Mouse (Mus musculus) CH12.LX (cell line): Measurements from ENCODE around the gene Eif3l. TPM values are rescaled to one million over a fixed set of nuclear protein-coding genes. Genes with fewer than 3 reads are reported as not detected.

Experiments
- DNase-seq: peaks from one replicate; pipeline ENCODE4 v3.0.0-alpha.2; 2013; ENCODE audit errors: extremely low read depth
- H3K27ac ChIP-seq: 2 replicates; pipeline ENCODE4 v1.5.1; 2012; ENCODE audit warnings: low read depth, mild to moderate bottlenecking, control low read depth, moderate library complexity; ENCODE audit not compliant: insufficient read depth
- H3K27me3 ChIP-seq: replicated peaks from 2 replicates; pipeline ENCODE3; 2012; ENCODE audit warnings: inconsistent platforms
- H3K36me3 ChIP-seq, 2 experiments: replicated peaks in 1 of 2; 2 replicates each; pipeline versions ENCODE3 to v1.6.1; 2012; ENCODE audit warnings: inconsistent platforms in 1 of 2, low read length in 1 of 2, mild to moderate bottlenecking in 1 of 2, mixed read lengths in 1 of 2, moderate library complexity in 1 of 2; ENCODE audit not compliant: control insufficient read depth in 1 of 2, insufficient read depth in 1 of 2
- H3K4me1 ChIP-seq, 2 experiments: 2 replicates each; pipeline ENCODE4 v1.6.1; 2012; ENCODE audit warnings: inconsistent platforms in 1 of 2, moderate library complexity in 1 of 2; ENCODE audit not compliant: insufficient read depth in 2 of 2, control insufficient read depth in 1 of 2
- H3K4me2 ChIP-seq: 2 replicates; pipeline ENCODE4 v1.6.1; 2012; ENCODE audit warnings: low read depth, mild to moderate bottlenecking, control low read depth; ENCODE audit not compliant: poor library complexity, insufficient read depth, severe bottlenecking
- H3K4me3 ChIP-seq, 3 experiments: fragments of 150-350 bp in 1 of 3; sonication (generic) in 1 of 3; replicated peaks in 1 of 3; 2 replicates each; pipeline versions ENCODE3 to v1.5.1; 2011 to 2012; ENCODE audit warnings: low read depth in 2 of 3, low read length in 2 of 3, mild to moderate bottlenecking in 2 of 3, moderate library complexity in 2 of 3, control low read depth in 1 of 3, improper control_type of control experiment in 1 of 3, inconsistent platforms in 1 of 3, mixed read lengths in 1 of 3; ENCODE audit not compliant: poor library complexity in 1 of 3
- H3K79me2 ChIP-seq: replicated peaks from 2 replicates; pipeline ENCODE4 v1.6.1; 2012; ENCODE audit warnings: mild to moderate bottlenecking, moderate library complexity; ENCODE audit not compliant: control insufficient read depth, poor library complexity, insufficient read depth, severe bottlenecking; ENCODE audit errors: extremely low read depth
- H3K9ac ChIP-seq: 2 replicates; pipeline ENCODE4 v1.6.1; 2012; ENCODE audit warnings: low read depth, mild to moderate bottlenecking, control low read depth, moderate library complexity; ENCODE audit not compliant: insufficient read depth
- H3K9me3 ChIP-seq: replicated peaks from 2 replicates; pipeline ENCODE3; 2012; ENCODE audit warnings: low read length, inconsistent platforms, mixed read lengths
- BHLHE40 ChIP-seq: IDR thresholded peaks from 2 replicates; pipeline ENCODE4 v1.6.1; 2011; ENCODE audit warnings: mild to moderate bottlenecking, low read depth, low read length, improper control_type of control experiment
- CHD1 ChIP-seq: IDR thresholded peaks from 2 replicates; pipeline ENCODE4 v1.6.1; 2012; ENCODE audit warnings: low read depth, low read length, improper control_type of control experiment, inconsistent platforms
- CHD2 ChIP-seq: IDR thresholded peaks from 2 replicates; pipeline ENCODE4 v1.6.1; 2011; ENCODE audit warnings: low read length, improper control_type of control experiment
- CTCF ChIP-seq, 2 experiments: IDR thresholded peaks in 1 of 2; conservative IDR thresholded peaks in 1 of 2; 2 replicates each; pipeline ENCODE4 v1.5.1; 2011 to 2012; ENCODE audit warnings: low read depth in 2 of 2, low read length in 2 of 2, improper control_type of control experiment in 1 of 2, inconsistent platforms in 1 of 2, mild to moderate bottlenecking in 1 of 2, moderate library complexity in 1 of 2
- E2F4 ChIP-seq: IDR thresholded peaks from 2 replicates; pipeline ENCODE4 v1.6.1; 2011; ENCODE audit warnings: low read depth, low read length, improper control_type of control experiment; ENCODE audit not compliant: insufficient replicate concordance
- ELF1 ChIP-seq: IDR thresholded peaks from 2 replicates; pipeline ENCODE4 v1.6.1; 2014; ENCODE audit warnings: low read depth, mild to moderate bottlenecking, inconsistent platforms, low read length, improper control_type of control experiment
- ETS1 ChIP-seq: conservative IDR thresholded peaks from 2 replicates; pipeline ENCODE4 v1.6.1; 2012; ENCODE audit warnings: low read depth, mild to moderate bottlenecking, inconsistent platforms, low read length, improper control_type of control experiment, moderate library complexity
- GABPA ChIP-seq: IDR thresholded peaks from 2 replicates; pipeline ENCODE4 v1.6.1; 2012; ENCODE audit warnings: low read depth, low read length, improper control_type of control experiment, inconsistent platforms; ENCODE audit not compliant: insufficient replicate concordance
- IRF4 ChIP-seq: IDR thresholded peaks from 2 replicates; pipeline ENCODE4 v1.6.1; 2014; ENCODE audit warnings: low read depth, mild to moderate bottlenecking, inconsistent platforms, low read length, improper control_type of control experiment
- JUND ChIP-seq: conservative IDR thresholded peaks from 2 replicates; pipeline ENCODE4 v1.6.1; 2011; ENCODE audit warnings: low read depth, low read length, improper control_type of control experiment
- KAT2A ChIP-seq: IDR thresholded peaks from 2 replicates; pipeline ENCODE4 v1.6.1; 2012; ENCODE audit warnings: low read length, improper control_type of control experiment, inconsistent platforms; ENCODE audit not compliant: insufficient replicate concordance
- MAFK ChIP-seq: IDR thresholded peaks from 2 replicates; pipeline ENCODE4 v1.6.1; 2011; ENCODE audit warnings: low read length, improper control_type of control experiment; ENCODE audit not compliant: insufficient replicate concordance
- MAX ChIP-seq: IDR thresholded peaks from 2 replicates; pipeline ENCODE4 v1.6.1; 2011; ENCODE audit warnings: low read length, improper control_type of control experiment
- MAZ ChIP-seq: IDR thresholded peaks from 2 replicates; pipeline ENCODE4 v1.6.1; 2012; ENCODE audit warnings: low read depth, mild to moderate bottlenecking, inconsistent platforms, low read length, improper control_type of control experiment, moderate library complexity
- MEF2A ChIP-seq: IDR thresholded peaks from 2 replicates; pipeline ENCODE4 v1.6.1; 2014; ENCODE audit warnings: low read depth, mild to moderate bottlenecking, inconsistent platforms, low read length, improper control_type of control experiment, borderline replicate concordance
- MXI1 ChIP-seq: IDR thresholded peaks from 2 replicates; pipeline ENCODE4 v1.6.1; 2011; ENCODE audit warnings: mild to moderate bottlenecking, low read depth, low read length, improper control_type of control experiment
- MYC ChIP-seq: IDR thresholded peaks from 2 replicates; pipeline ENCODE4 v1.6.1; 2011; ENCODE audit warnings: low read depth, mild to moderate bottlenecking, improper control_type of control experiment, low read length
- NELFE ChIP-seq: IDR thresholded peaks from 2 replicates; pipeline ENCODE4 v1.6.1; 2011; ENCODE audit warnings: low read depth, low read length, improper control_type of control experiment
- NRF1 ChIP-seq: IDR thresholded peaks from 2 replicates; pipeline ENCODE4 v1.6.1; 2014; ENCODE audit warnings: low read depth, mild to moderate bottlenecking, inconsistent platforms, low read length, improper control_type of control experiment, moderate library complexity
- POLR2A ChIP-seq: IDR thresholded peaks from 2 replicates; pipeline ENCODE4 v1.6.1; 2011; ENCODE audit warnings: low read depth, mild to moderate bottlenecking, improper control_type of control experiment, low read length
- RAD21 ChIP-seq: IDR thresholded peaks from 2 replicates; pipeline ENCODE4 v1.6.1; 2011; ENCODE audit warnings: low read depth, mild to moderate bottlenecking, low read length, improper control_type of control experiment, moderate library complexity
- RCOR1 ChIP-seq: conservative IDR thresholded peaks from 2 replicates; pipeline ENCODE4 v1.6.1; 2012; ENCODE audit warnings: low read depth, mild to moderate bottlenecking, inconsistent platforms, low read length, improper control_type of control experiment
- SIN3A ChIP-seq: IDR thresholded peaks from 2 replicates; pipeline ENCODE4 v1.6.1; 2012; ENCODE audit warnings: low read length, improper control_type of control experiment, inconsistent platforms
- SMC3 ChIP-seq: IDR thresholded peaks from 2 replicates; pipeline ENCODE4 v1.6.1; 2011; ENCODE audit warnings: low read depth, low read length, improper control_type of control experiment
- TBP ChIP-seq: conservative IDR thresholded peaks from 2 replicates; pipeline ENCODE4 v1.6.1; 2011; ENCODE audit warnings: low read depth, low read length, improper control_type of control experiment
- TCF12 ChIP-seq: IDR thresholded peaks from 2 replicates; pipeline ENCODE4 v1.6.1; 2014; ENCODE audit warnings: low read depth, mild to moderate bottlenecking, inconsistent platforms, low read length, improper control_type of control experiment
- UBTF ChIP-seq: IDR thresholded peaks from 2 replicates; pipeline ENCODE4 v1.6.1; 2012; ENCODE audit warnings: low read depth, mild to moderate bottlenecking, inconsistent platforms, low read length, improper control_type of control experiment, moderate library complexity
- USF1 ChIP-seq: IDR thresholded peaks from 2 replicates; pipeline ENCODE4 v1.6.1; 2014; ENCODE audit warnings: low read depth, mild to moderate bottlenecking, inconsistent platforms, low read length, improper control_type of control experiment
- ZC3H11A ChIP-seq: IDR thresholded peaks from 2 replicates; pipeline ENCODE4 v1.6.1; 2012; ENCODE audit warnings: low read depth, mild to moderate bottlenecking, inconsistent platforms, low read length, improper control_type of control experiment
- ZKSCAN1 ChIP-seq: IDR thresholded peaks from 2 replicates; pipeline ENCODE4 v1.6.1; 2012; ENCODE audit warnings: low read depth, inconsistent platforms, low read length, improper control_type of control experiment, borderline replicate concordance
- ZNF384 ChIP-seq: IDR thresholded peaks from 2 replicates; pipeline ENCODE4 v1.6.1; 2012; ENCODE audit warnings: low read depth, low read length, improper control_type of control experiment, inconsistent platforms
- dilution Hi-C: fragments of 300-500 bp; cut with MboI; formaldehyde crosslinking; loops from 2 replicates; pipeline ENCODE4 v1.14.3; 2020; ENCODE audit warnings: low sequenced_read_pairs; ENCODE audit not compliant: extremely low pct_unique_long_range_greater_than_20kb, extremely low pct_ligation_motif_present
- in situ Hi-C: fragments of 300-500 bp; cut with MboI; formaldehyde crosslinking; loops from 3 replicates; pipeline ENCODE4 v1.14.3; 2019; ENCODE audit warnings: low sequenced_read_pairs, low pct_ligation_motif_present, low pct_unique_long_range_greater_than_20kb, mixed read lengths
- polyA plus RNA-seq: library from polyadenylated mRNA; unstranded; fragments of >175 nt; gene quantifications from 2 replicates; pipeline ENCODE4 v1.2.1, GENCODE M21; 2012; ENCODE audit warnings: low read depth; ENCODE audit not compliant: insufficient read length
- total RNA-seq, 2 experiments: library from RNA; depleted of rRNA; stranded (reverse); fragments of 300-350 nt in 1 of 2; fragments of >200 nt in 1 of 2; gene quantifications; 2 replicates each; pipeline ENCODE4 v1.2.3; 2012 to 2014

The Eif3l gene
- total and polyA plus RNA-seq, 3 experiments, result 303 to 379 (median 323) TPM

DNA sequence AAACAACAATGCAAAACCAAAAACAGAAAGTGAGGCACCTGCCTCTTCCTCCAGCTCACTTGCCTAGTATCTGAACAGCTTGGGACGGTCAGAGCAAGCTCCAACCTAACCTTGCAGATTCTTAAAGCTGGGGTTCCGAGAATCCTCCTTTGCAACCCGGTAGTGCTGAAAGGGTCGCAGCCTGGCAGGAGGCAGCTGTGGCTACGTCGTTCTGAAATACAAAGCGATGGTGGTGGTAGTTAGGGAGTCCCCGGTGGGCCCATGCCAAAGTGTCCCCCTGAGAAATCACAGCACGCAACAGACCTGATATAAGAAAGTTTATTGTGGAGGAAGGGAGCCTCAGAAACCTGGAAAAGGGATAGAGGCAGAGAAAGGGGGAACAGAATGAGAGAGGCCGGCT, 36.6 kb upstream of the Eif3l start:
- Histone ChIP-seq H3K9me3 (peaks cover 6% of the 10 kb centered on the region), H3K4me2 (no peak overlapping the region), H3K79me2 (no peaks in the 10 kb centered on the region), H3K4me3 (no peak overlapping the region)
- DNase-seq, result no peak
- in situ Hi-C loops, result loop anchor here (5.0 kb wide), 1 partner anchor 34 kb away; no protein-coding TSS in a partner anchor
- TF ChIP-seq CHD1 (no peak), RCOR1 (no peak), RAD21 (no peak), NRF1 (no peak), POLR2A (no peak), ZNF384 (no peak), TCF12 (no peak), ETS1 (no peak), CTCF (conservative IDR thresholded peaks at IDR 0.05 in 1 of 2, IDR thresholded peaks at IDR 0.05 in 1 of 2; ENCODE audit: low read depth in 2 of 2, low read length in 2 of 2) (no peak), CHD2 (no peak), ZKSCAN1 (no peak), E2F4 (no peak), MAFK (no peak), NELFE (no peak), BHLHE40 (no peak), GABPA (no peak), SMC3 (no peak), IRF4 (no peak), ELF1 (no peak), MAZ (no peak)
- TF ChIP-seq, all 38 proteins: peak for 0
- peaks cover 21 to 39% of the 10 kb centered on the region in 2 experiments for H3K36me3 ChIP-seq
- 0 out of 2 replicates have a peak overlapping the region, but pooled peaks have one; percentile 18 for H3K27ac ChIP-seq
- dilution Hi-C loops, result no loop called here
- no peak overlapping the region for H3K9ac ChIP-seq
- H3K4me1 ChIP-seq, result peaks cover 18 to 42% of the 10 kb centered on the region in 2 experiments
- peaks cover 22% of the 10 kb centered on the region for H3K27me3 ChIP-seq

DNA sequence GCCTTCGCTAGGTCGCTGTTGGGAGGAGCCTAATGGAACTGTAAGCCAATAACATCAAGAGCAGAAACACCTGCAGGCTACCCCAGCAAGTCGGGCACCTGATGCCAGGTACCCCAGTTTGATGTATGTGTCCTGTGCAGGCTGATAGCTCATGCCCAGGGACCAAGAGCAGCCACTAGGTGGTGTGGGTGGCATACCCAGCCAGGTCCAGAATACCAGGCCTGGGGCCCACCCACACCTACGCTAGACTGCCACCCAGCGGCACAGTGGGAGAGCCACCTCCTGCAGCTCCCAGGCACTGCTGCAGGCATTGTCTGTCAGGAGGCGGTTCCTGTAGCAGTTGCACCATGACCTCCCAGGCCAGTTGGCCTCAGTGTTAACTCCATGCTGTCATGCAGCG, 36.1 kb upstream of the Eif3l start:
- Histone ChIP-seq H3K4me2 (no peak overlapping the region), H3K36me3 (peaks cover 24 to 44% of the 10 kb centered on the region in 2 experiments), H3K4me3 (no peak overlapping the region), H3K9me3 (peaks cover 6% of the 10 kb centered on the region), H3K4me1 (peaks cover 18 to 42% of the 10 kb centered on the region in 2 experiments), H3K9ac (no peak overlapping the region), H3K79me2 (no peaks in the 10 kb centered on the region), H3K27me3 (peaks cover 20% of the 10 kb centered on the region), H3K27ac (no peak overlapping the region)
- dilution Hi-C loops, result no loop called here
- DNase-seq, result peak; percentile 92
- in situ Hi-C loops, result loop anchor here (5.0 kb wide), 1 partner anchor 33 kb away; no protein-coding TSS in a partner anchor
- TF ChIP-seq USF1, result no peak
- peak; percentile 74; the same call in 1 of the 2 replicates for TF ChIP-seq MAX
- peak; percentile 74; the same call in 1 of the 2 replicates for TF ChIP-seq SIN3A
- TF ChIP-seq KAT2A, result no peak
- peak; percentile 63; the same call in 1 of the 2 replicates for TF ChIP-seq MEF2A
- no peak for TF ChIP-seq UBTF
- TF ChIP-seq MAZ, result peak; percentile 65; the same call in 1 of the 2 replicates
- TF ChIP-seq MXI1, result peak; percentile 56; the same call in 1 of the 2 replicates
- TF ChIP-seq IRF4, result peak; percentile 74; the same call in 1 of the 2 replicates
- no peak for TF ChIP-seq TBP
- TF ChIP-seq TCF12, result peak; percentile 66
- peak; percentile 48; the same call in 1 of the 2 replicates for TF ChIP-seq ELF1
- 0 out of 2 replicates have a peak, but pooled peaks have one; percentile 46 for TF ChIP-seq ZC3H11A
- TF ChIP-seq JUND, result no peak
- 0 out of 2 replicates have a peak, but pooled peaks have one; percentile 22 for TF ChIP-seq BHLHE40
- peak; percentile 76; the same call in 1 of the 2 replicates for TF ChIP-seq NELFE
- no peak for TF ChIP-seq RCOR1
- peak; percentile 33; the same call in 1 of the 2 replicates for TF ChIP-seq POLR2A
- no peak for TF ChIP-seq ETS1
- TF ChIP-seq ZNF384, result peak; percentile 49
- TF ChIP-seq RAD21, result peak; percentile 86
- TF ChIP-seq MYC, result peak; percentile 78; the same call in 1 of the 2 replicates
